Mouse (Mus musculus) heart, postnatal 4 days (tissue): ENCODE measurements around the gene Ticam1. TPM values are rescaled to one million over a fixed set of nuclear protein-coding genes. Genes with fewer than 3 reads are reported as not detected.
A peak's percentile ranks its signal among the peaks of the same experiment; 100 is the strongest.
"Not testable (repeated sequence)": the region's sequence is repeated elsewhere in the genome, so short reads cannot be mapped to it uniquely, and the experiment has no call there.

ENCODE experiments used
- DNase-seq: peaks from one replicate; pipeline ENCODE4 v3.0.0; 2021
- total RNA-seq, 2 experiments: library from RNA; stranded (reverse); gene quantifications; 2 replicates each; pipeline ENCODE4 v1.2.3; 2021

Ticam1 gene
- total RNA-seq, 2 experiments from 2014 or later: 10.3 to 10.8 TPM

DNA sequence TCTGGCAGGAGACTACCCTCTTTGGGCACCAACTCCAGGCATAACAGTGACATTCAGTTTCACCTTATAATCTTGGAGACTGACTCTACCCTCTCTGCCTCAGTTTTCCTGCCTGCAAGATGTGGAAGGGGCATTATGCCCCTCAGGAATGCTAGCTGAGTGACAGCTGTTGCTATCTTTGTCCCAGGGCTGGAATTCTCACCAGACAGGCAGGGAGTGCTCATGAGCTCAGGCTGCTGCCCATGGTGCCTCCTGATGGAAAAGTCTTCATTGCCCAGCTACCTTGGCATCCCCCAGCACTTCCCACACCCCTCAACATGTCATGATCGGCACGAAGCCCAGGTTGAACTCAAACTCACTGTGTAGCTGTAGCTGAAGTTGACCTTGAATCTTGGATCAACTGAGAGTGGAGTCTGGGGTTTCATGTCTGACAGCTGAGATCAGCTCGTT lies 13.9 kb downstream of the Ticam1 start:
- peak; percentile 78 for DNase-seq

DNA sequence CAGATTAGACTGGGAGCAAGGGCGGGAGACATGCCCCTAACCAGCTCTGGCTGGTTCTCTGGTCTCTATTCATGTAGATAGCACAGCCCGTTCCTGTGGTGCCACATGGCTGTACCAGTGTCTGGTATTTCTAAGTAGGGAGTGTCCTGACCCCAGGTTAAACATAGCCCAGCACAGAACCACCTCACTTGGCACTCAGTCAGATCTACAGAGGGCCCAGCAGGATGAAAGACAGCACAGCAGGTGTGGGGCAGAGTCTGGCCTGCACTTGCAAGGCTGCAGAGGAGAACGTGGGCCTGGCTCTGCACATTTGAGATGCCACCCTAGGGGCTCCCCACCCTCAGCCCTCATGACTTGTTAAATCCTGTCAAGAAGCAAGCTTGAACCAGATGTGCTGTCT lies 15.4 kb downstream of the Ticam1 start:
- peak; percentile 60 for DNase-seq

GRCm38 (mm10) chr17:56259301-56260037 lies 17.1 kb downstream of the Ticam1 start:
- peak; percentile 5 for DNase-seq

DNA sequence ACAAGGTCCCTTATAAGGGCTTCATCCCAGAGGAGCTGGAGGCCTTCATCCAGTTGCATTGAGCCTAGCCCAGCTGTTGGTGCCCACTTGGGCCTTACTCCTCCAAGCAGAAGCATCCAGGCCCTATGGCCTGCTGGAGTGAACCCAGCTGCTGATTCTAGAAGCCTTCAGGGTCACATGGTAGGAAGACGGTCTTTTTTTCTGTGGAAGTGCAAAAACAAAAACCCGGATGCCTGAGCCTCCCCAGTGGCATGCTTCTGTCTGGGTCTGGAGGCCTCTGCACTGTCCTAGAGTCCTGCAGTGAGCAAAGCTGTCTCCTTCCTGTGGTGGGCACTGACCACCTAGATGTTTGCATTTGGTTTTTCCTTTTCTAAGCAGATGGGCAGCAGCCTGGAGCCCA lies 17.8 kb downstream of the Ticam1 start:
- DNase-seq: not testable (repeated sequence)

GRCm38 (mm10) chr17:56258269-56258668 lies 18.3 kb downstream of the Ticam1 start:
- DNase-seq: peak; percentile 9

- DNase-seq: no peak
Measured at GRCm38 (mm10) chr17:56257181-56257894, 19.2 kb downstream of the Ticam1 start.

GRCm38 (mm10) chr17:56256239-56256881 lies 20.2 kb downstream of the Ticam1 start, which contains the start of gene Fem1a:
Gene Fem1a, plus strand, starts transcription at chr17:56256810.
- peak; percentile 93 for DNase-seq

GRCm38 (mm10) chr17:56255863-56256238 lies 20.7 kb downstream of the Ticam1 start:
- peak; percentile 99 for DNase-seq

DNA sequence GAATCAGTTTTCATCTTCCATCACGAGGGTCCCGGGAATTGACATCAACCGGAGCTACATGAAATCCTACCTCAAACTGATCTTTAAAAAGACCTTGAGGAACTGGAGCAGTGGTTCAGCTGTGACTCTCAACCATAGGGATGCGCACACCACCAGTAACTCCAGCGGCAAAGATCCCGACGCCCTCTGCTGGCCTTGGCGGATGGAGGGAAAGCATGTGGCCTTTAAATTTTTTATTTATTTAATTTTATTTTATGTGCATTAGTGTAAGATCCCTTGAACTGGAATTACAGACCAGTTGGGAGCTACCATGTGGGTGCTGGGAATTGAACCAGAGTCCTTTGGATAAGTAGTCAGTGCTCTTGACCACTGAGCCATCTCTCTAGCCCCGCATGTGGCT lies 21.2 kb downstream of the Ticam1 start:
- DNase-seq: peak; percentile 66

- DNase-seq: peak; percentile 5
Measured at GRCm38 (mm10) chr17:56254695-56255094, 21.9 kb downstream of the Ticam1 start.

DNA sequence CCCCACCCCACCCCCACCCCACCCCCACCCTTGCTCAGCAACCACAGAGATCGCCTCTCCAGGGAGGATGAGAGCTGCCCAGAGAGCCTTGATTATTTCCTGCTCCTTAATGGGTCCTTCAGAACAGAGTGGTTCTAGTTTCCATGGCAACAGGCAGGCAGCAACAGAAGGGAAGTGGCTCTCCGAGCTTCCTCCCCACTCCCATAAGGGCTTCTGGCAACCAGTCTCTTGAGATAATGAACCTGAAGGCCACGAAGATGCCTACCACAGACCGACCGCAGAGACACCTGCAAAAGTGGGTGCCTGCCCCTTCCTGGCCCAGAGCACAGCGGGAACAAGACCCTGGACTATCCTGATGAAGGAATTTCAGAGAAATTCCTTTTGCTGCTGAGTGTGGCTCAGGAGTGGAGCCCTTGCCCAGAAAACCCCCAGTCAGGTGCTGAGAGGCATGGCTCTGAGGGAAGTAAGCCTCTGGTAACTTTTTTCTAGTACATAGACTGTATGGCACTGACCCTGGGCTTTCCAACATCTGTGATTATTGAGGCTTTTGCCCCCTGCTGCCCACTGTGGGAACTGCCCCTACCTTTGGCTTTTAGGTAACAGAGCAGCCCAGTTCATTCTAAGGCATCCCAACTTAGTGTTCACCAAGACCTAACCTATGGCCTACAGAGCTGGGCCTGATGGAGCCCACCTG lies 25.3 kb downstream of the Ticam1 start:
- DNase-seq: peak; percentile 81

DNA sequence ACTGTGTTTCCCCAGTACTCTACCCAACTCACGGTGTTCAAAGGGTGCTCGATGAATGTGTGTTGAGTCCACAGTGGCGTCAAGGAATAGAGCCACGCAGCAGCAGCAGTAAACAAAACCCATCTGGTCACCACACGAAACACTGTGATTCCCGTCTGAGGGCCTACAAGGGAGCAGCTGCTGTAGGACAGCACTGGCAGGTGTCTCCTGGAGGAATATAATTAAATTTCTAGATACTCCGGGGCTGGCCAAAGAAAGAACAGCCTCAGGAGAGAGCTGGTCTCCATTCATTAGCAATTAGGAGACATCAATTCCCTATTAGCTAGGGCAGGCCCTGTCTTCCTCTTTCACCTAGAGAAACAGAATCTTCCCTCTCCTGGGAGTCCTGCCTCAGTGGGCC lies 31.0 kb downstream of the Ticam1 start:
- DNase-seq: no peak

GRCm38 (mm10) chr17:56241541-56242401 lies 34.8 kb downstream of the Ticam1 start:
- DNase-seq: peak; percentile 97

- peak; percentile 69 for DNase-seq
Measured at GRCm38 (mm10) chr17:56233818-56234469, 42.6 kb downstream of the Ticam1 start.

DNA sequence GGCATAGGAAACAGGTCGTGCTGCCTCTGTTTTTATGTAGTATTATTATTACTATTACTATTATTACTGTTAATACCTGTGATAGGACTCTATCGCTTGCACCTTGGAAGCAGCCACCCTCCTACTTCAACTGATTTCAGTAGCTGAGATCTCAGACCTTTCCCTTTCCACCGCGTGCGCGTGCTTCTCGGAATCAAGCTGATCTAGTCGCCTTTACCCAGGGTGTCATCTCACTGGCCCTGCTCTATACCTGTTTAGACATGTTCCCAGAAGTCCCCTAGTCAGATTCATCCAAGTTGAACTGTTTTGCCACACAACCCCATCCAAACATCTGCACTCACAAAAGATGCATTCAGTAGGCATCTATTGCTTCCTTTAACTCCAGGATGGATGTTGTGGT lies 43.2 kb downstream of the Ticam1 start:
- DNase-seq: no peak

DNA sequence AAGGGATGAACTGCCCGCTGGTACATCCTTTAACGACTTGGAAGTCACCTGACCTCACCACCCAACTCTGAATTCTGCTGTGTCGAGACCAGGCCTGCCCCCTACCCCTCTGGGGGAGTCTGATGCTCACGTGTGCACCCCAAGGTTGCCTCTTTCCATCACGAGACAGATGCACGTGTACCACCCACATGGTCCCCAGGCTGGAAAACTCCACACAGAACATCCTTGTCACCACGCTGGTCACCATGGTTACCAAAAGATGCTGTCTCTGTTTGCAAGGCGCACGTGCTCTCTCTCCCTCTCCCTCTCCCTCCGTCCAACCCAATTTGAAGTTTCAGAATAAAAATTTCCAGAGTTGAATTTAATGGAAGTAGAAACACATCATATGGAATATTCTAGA lies 46.6 kb downstream of the Ticam1 start:
- DNase-seq: no peak

GRCm38 (mm10) chr17:56226566-56226965 lies 50.0 kb downstream of the Ticam1 start:
- DNase-seq: no peak

DNA sequence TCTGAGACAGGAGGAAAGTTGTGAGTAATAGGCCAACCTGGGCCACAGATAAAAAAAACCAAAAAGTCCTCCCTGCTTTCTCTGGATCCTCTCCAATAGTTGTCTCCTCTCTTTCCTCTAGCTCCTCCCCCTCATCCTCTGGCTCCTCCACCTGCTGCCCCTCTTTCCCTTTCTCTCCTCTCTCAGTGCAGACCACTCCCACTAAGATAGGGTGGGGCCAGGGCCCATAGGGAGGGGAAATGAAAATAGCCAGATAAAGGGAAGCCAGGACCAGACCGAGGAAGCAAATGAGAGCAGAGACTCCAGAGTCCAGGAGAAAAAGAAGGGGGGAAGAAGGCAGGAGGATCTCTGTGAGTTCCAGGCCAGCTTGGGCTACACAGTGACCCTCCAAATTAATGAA lies 51.7 kb downstream of the Ticam1 start:
- DNase-seq: no peak

GRCm38 (mm10) chr17:56219805-56220204 lies 56.8 kb downstream of the Ticam1 start:
- DNase-seq: peak; percentile 63
